Mouse (Mus musculus): ENCODE results near the gene Ddx47.

GRCm38 (mm10) chr6:134963910-134964309, 47.5 kb upstream of the Ddx47 start:
- TF ChIP-seq POLR2A (IDR thresholded peaks at IDR 0.05; ENCODE audit: borderline replicate concordance, extremely low read depth, low read depth, low read length) (no peak), CTCF (IDR thresholded peaks at IDR 0.05; ENCODE audit: insufficient read depth, low read length) (no peak)
